Mouse (Mus musculus): Measurements from ENCODE around the gene Gm21854.
"Not testable (repeated sequence)": the region's sequence is repeated elsewhere in the genome, so short reads cannot be mapped to it uniquely, and the experiment has no call there.

Gm21854 gene

DNA sequence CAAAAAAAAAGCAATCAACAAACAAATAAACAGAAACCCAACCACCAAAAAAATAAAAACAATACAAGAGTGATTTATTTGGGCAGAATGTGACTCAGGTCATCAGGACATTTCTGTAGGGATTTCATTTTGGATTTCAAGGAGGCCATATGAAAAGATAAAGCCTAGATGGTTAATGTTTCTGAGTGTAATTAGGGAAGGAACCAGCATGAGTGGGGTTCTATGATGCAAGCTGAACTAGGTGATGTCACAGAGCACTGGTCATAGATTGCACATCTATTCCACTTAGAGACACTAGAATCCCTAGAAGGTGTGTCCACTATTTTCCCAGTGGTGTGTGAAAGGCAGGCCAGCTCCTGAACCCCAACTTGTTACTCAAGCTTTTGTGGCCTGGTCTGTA is at the start of gene Gm21854:
Gm21854 (plus strand) TSS at position 301 of the 400 bp plus-strand sequence.
- in situ Hi-C loops (cut with MboI), result not testable (repeated sequence)
